9 mouse cellular contexts compared by ENCODE assay signal in the genomic region with DNA sequence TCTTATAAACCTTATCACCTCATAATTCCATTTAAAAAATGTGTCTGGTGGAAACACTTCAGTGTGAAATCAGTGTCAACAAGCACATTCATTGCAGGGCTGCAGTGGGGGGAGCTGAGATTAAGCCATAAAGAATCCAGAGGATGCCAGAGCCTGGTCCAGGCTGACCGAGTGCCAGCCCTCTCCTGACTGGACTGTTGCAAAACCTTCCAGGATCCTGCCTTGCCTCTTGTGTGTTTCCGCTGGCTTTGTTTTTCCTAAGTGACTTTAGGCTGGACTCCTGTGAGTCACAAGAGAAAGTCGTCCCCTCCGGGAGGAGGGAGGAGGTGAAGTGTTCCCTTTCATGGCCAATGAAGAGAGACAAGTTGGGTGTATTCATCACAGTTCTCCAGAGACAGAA.
A peak's percentile ranks its signal among the peaks of the same experiment; 100 is the strongest.
DNase-seq lines count a peak whose midpoint lies in the region; ATAC-seq and TF ChIP-seq lines count a peak whose summit lies in the region.
"Had no signal": no experiment of that assay in that cellular context is flagged by ENCODE, and none has a peak within 500 bp of the region (broad histone marks: within the 10 kb centered on the region; RNA-seq: fewer than 3 reads in every experiment).

No protein-coding gene starts in this region.

- peaks cover 87% of the 10 kb centered on the region for H3K4me1 ChIP-seq in heart, postnatal 0 days (ENCODE audit: control insufficient read depth, insufficient read depth)

- intact Hi-C loops in left cerebral cortex, postnatal 4 days (cut with DNase I): no loop called here
- intact Hi-C loops in left cerebral cortex, adult 2 months (cut with DNase I): no loop called here

- WGBS in heart, postnatal 0 days: 5% methylated on average over 4 of the region's 4 CpGs

- TF ChIP-seq EP300 in heart, postnatal 0 days (IDR thresholded peaks at IDR 0.05; ENCODE audit: low read depth): no peak; the same call in 1 of the 2 replicates

- no peak overlapping the region for H3K4me2 ChIP-seq in heart, postnatal 0 days (ENCODE audit: low read depth, low read length)

- ATAC-seq in heart, postnatal 0 days (ENCODE audit: insufficient read depth, low read depth): peak; percentile 80

- H3K27me3 ChIP-seq in heart, postnatal 0 days (ENCODE audit: control insufficient read depth, insufficient read depth, low read length): no peaks in the 10 kb centered on the region

- H3K36me3 ChIP-seq in heart, postnatal 0 days (replicated peaks; ENCODE audit: control insufficient read depth, insufficient read depth, low read length): peaks cover 11% of the 10 kb centered on the region; the same call in 1 of the 2 replicates

- no peak overlapping the region for H3K9ac ChIP-seq in heart, postnatal 0 days (replicated peaks; ENCODE audit: low read depth, low read length)

- peak overlapping the region; percentile 94 for H3K27ac ChIP-seq in heart, postnatal 0 days (ENCODE audit: low read depth)
- H3K27ac ChIP-seq in left cerebral cortex, adult 2 months: no peak overlapping the region

- no peak for TF ChIP-seq CTCF in heart, postnatal 0 days (IDR thresholded peaks at IDR 0.05; ENCODE audit: low read depth)
- TF ChIP-seq CTCF in left cerebral cortex, adult 2 months (IDR thresholded peaks at IDR 0.05): no peak

- peak; percentile 23 for DNase-seq in left cerebral cortex, postnatal 4 days
- DNase-seq in left cerebral cortex, adult 11 months (ENCODE audit: low spot score): no peak
- DNase-seq in adrenal gland, postnatal 36 days: peak; percentile 66
- DNase-seq in heart, postnatal 0 days (ENCODE audit: low spot score): peak; percentile 89
- DNase-seq in lung, postnatal 4 days: peak; percentile 74 to 89
- DNase-seq in left cerebral cortex, adult 2 months (ENCODE audit: extremely low spot score in 1 of 2, low spot score in 2 of 2): no peak
- no peak for DNase-seq in natural killer cell, adult 2 months (ENCODE audit: low spot score in 2 of 2)
- no peak for DNase-seq in frontal cortex, postnatal 14 days (ENCODE audit: low spot score in 2 of 2)

- H3K9me3 ChIP-seq in heart, postnatal 0 days (replicated peaks; ENCODE audit: control insufficient read depth, low read length): no peaks in the 10 kb centered on the region

- no peak overlapping the region for H3K4me3 ChIP-seq in heart, postnatal 0 days (ENCODE audit: low read depth, low read length)
- H3K4me3 ChIP-seq in left cerebral cortex, adult 2 months: no peak overlapping the region
- H3K4me3 ChIP-seq: erythroblast, embryonic 14.5 days had no signal

Comparison
In these comparisons a context has a peak if more than half of its experiments do, and no peak if none do; other contexts are left out.
1. DNase-seq: peak in left cerebral cortex, postnatal 4 days (single experiment), adrenal gland, postnatal 36 days (2 of 2), heart, postnatal 0 days (single experiment) and lung, postnatal 4 days (2 of 2); none in left cerebral cortex, adult 11 months (single experiment), left cerebral cortex, adult 2 months (0 of 2), natural killer cell, adult 2 months (0 of 2) and frontal cortex, postnatal 14 days (0 of 2).